Mouse (Mus musculus) E14TG2a.4 (cell line): ENCODE data around the gene Gm7579.
"Not testable (repeated sequence)": the region's sequence is repeated elsewhere in the genome, so short reads cannot be mapped to it uniquely, and the experiment has no call there.

Source experiments
- CTCF ChIP-seq: conservative IDR thresholded peaks from 2 replicates; pipeline ENCODE4 v1.5.1; 2014; ENCODE audit warnings: low read length
- POU5F1 ChIP-seq: IDR thresholded peaks from 2 replicates; pipeline ENCODE4 v1.6.1; 2014; ENCODE audit warnings: low read length, borderline replicate concordance

GRCm38 (mm10) chr7:142258254-142258653 lies 46.6 kb downstream of the Gm7579 start, which contains the start of gene Gm2431:
- TF ChIP-seq CTCF, POU5F1: not testable (repeated sequence)
